Mouse (Mus musculus) megakaryocyte progenitor cell, adult 5-6 weeks (primary cell): ENCODE results near the gene P2rx7. TPM values are rescaled to one million over a fixed set of nuclear protein-coding genes. Genes with fewer than 3 reads are reported as not detected.

Experiments
- ATAC-seq: replicated peaks from 2 replicates; pipeline ENCODE4 v1.8.0; 2016; ENCODE audit warnings: mild to moderate bottlenecking, moderate TSS enrichment, inconsistent platforms; ENCODE audit not compliant: poor library complexity
- total RNA-seq, 2 experiments: library from RNA; stranded (forward) in 1 of 2; stranded (reverse) in 1 of 2; fragments of 157-497, 149-512 nt in 1 of 2; fragments of 200-1000 nt in 1 of 2; gene quantifications; 2 replicates each; pipeline versions ENCODE4 v1.2.3 to v1.2.4; 2015 to 2017

Gene P2rx7
- total RNA-seq, 2 experiments from 2014 or later: 8.3 to 8.5 TPM

DNA sequence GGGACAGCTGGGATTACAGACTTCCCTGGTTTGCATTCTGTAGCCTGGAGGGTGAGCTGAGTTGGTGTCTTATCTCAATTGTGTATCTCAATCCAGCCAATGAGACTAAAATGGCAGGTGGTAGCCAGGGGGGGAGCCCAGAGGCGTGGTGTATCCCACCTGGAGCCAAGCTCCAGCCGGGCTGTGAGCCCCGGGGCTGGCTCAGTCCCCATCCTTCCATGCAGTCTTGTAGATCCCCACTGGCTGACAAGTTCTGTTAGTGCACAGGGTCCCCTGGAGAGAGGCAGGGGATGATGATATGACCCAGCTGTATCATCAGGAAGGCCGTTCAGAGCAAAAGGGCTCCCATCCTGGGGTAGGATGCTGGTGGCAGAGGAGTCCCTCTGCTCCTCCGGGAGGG, 82.9 kb downstream of the P2rx7 start:
- ATAC-seq: no peak

- no peak for ATAC-seq
Measured at GRCm38 (mm10) chr5:122727096-122727495, 83.4 kb downstream of the P2rx7 start.

DNA sequence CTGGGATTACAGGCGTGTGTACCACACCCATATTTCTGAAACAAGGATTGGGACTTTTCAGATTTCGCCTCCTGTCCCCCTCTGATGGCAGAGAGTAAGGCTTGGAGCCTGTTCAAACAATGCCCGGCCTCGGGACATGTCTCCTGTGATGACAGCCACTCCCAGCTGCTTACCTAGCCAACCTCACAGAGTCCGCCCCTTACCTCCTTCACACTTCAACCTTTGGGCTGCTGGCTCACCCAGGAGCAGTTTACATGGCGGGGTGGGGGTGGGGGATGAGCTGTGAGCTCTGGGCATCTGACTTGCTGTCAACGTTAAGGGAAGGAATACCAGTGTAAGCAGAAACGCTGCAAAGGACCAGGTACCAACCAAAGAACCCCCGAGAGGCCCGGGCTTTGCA, 87.1 kb downstream of the P2rx7 start:
- no peak for ATAC-seq

DNA sequence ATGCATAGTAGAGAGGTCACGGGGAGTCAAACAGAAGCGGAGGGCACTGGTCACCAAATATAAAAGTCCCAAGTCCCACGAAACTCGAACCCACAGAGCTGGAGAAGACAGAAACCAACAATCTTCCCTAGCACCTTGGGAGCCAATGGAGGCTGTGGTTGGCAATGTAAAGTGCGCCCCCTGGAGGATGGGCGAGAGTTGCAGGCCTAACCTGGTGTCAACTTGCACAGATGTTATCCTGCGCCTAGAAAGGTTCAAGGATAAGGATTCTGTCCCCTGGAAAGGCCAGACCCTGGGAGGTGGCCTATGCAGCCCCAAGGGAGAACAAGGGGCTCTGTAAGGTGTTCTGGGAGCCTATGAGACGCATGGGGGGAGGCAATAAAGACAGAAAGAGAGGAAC, 87.6 kb downstream of the P2rx7 start:
- peak; percentile 59 for ATAC-seq

- peak; percentile 74 for ATAC-seq
Measured at GRCm38 (mm10) chr5:122731991-122732673, 88.4 kb downstream of the P2rx7 start.

DNA sequence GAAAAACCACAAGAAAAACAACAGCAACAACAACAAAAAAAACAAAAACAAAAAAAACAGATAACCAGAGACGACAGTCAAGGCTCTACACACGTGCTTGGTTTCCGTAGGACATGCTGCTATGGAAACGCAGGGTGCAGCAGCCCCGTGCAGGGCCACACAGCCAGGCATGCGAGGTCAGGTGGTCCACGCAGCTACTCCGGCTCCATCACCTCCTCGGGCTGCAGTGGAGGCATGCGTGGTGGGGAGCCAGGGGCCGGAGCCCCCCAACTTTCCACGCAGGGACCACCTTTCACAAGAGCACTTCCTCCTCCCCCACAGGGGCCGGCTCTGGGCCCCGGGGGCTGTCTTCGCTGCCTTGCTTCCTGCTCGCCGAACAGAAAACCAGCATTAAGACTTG, 90.2 kb downstream of the P2rx7 start:
- peak; percentile 35; the same call in 1 of the 2 replicates for ATAC-seq

GRCm38 (mm10) chr5:122735853-122736252, 92.1 kb downstream of the P2rx7 start:
- no peak for ATAC-seq

- ATAC-seq: no peak
Measured at GRCm38 (mm10) chr5:122736761-122737160, 93.0 kb downstream of the P2rx7 start.

Other genes starting within 250 kb of the P2rx7 start
- 16.5 and 18.2 TPM in 2 replicates for gene Anapc7, start 222.2 kb upstream of the P2rx7 start, total RNA-seq (2015)
- gene Anapc7, start 222.2 kb upstream of the P2rx7 start, total RNA-seq (2017): 23.0 and 31.8 TPM in 2 replicates
- gene Atp2a2, start 141.7 kb upstream of the P2rx7 start, total RNA-seq (2015): 72.8 and 78.3 TPM in 2 replicates
- gene Atp2a2, start 141.7 kb upstream of the P2rx7 start, total RNA-seq (2017): 98.4 and 99.1 TPM in 2 replicates
- 2.7 and 4.5 TPM in 2 replicates for gene Ift81, start 29.4 kb upstream of the P2rx7 start, total RNA-seq (2015)
- 1.8 and 6.0 TPM in 2 replicates for gene Ift81, start 29.4 kb upstream of the P2rx7 start, total RNA-seq (2017)
- 15.6 and 18.1 TPM in 2 replicates for gene P2rx4, start 63.6 kb downstream of the P2rx7 start, total RNA-seq (2015)
- 10.5 and 13.5 TPM in 2 replicates for gene P2rx4, start 63.6 kb downstream of the P2rx7 start, total RNA-seq (2017)
- gene Camkk2, start 135.5 kb downstream of the P2rx7 start, total RNA-seq (2015): 29.4 and 30.7 TPM in 2 replicates
- 23.2 and 34.3 TPM in 2 replicates for gene Camkk2, start 135.5 kb downstream of the P2rx7 start, total RNA-seq (2017)
- 193 and 210 TPM in 2 replicates for gene Anapc5, start 177.4 kb downstream of the P2rx7 start, total RNA-seq (2015)
- gene Anapc5, start 177.4 kb downstream of the P2rx7 start, total RNA-seq (2017): 298 and 322 TPM in 2 replicates
- 7.9 and 10.1 TPM in 2 replicates for gene Rnf34, start 206.1 kb downstream of the P2rx7 start, total RNA-seq (2015)
- gene Rnf34, start 206.1 kb downstream of the P2rx7 start, total RNA-seq (2017): 12.7 and 15.6 TPM in 2 replicates